Mouse (Mus musculus) CH12.LX (cell line): ENCODE measurements around the gene Apbb1ip. TPM values are rescaled to one million over a fixed set of nuclear protein-coding genes. Genes with fewer than 3 reads are reported as not detected.

Source experiments
- DNase-seq: peaks from one replicate; pipeline ENCODE4 v3.0.0-alpha.2; 2013; ENCODE audit errors: extremely low read depth
- H3K27ac ChIP-seq: 2 replicates; pipeline ENCODE4 v1.5.1; 2012; ENCODE audit warnings: low read depth, mild to moderate bottlenecking, control low read depth, moderate library complexity; ENCODE audit not compliant: insufficient read depth
- H3K27me3 ChIP-seq: replicated peaks from 2 replicates; pipeline ENCODE3; 2012; ENCODE audit warnings: inconsistent platforms
- H3K36me3 ChIP-seq, 2 experiments: replicated peaks in 1 of 2; 2 replicates each; pipeline versions ENCODE3 to v1.6.1; 2012; ENCODE audit warnings: inconsistent platforms in 1 of 2, low read length in 1 of 2, mild to moderate bottlenecking in 1 of 2, mixed read lengths in 1 of 2, moderate library complexity in 1 of 2; ENCODE audit not compliant: control insufficient read depth in 1 of 2, insufficient read depth in 1 of 2
- H3K4me1 ChIP-seq, 2 experiments: 2 replicates each; pipeline ENCODE4 v1.6.1; 2012; ENCODE audit warnings: inconsistent platforms in 1 of 2, moderate library complexity in 1 of 2; ENCODE audit not compliant: insufficient read depth in 2 of 2, control insufficient read depth in 1 of 2
- H3K4me2 ChIP-seq: 2 replicates; pipeline ENCODE4 v1.6.1; 2012; ENCODE audit warnings: low read depth, mild to moderate bottlenecking, control low read depth; ENCODE audit not compliant: poor library complexity, insufficient read depth, severe bottlenecking
- H3K4me3 ChIP-seq, 3 experiments: fragments of 150-350 bp in 1 of 3; sonication (generic) in 1 of 3; replicated peaks in 1 of 3; 2 replicates each; pipeline versions ENCODE3 to v1.5.1; 2011 to 2012; ENCODE audit warnings: low read depth in 2 of 3, low read length in 2 of 3, mild to moderate bottlenecking in 2 of 3, moderate library complexity in 2 of 3, control low read depth in 1 of 3, improper control_type of control experiment in 1 of 3, inconsistent platforms in 1 of 3, mixed read lengths in 1 of 3; ENCODE audit not compliant: poor library complexity in 1 of 3
- H3K79me2 ChIP-seq: replicated peaks from 2 replicates; pipeline ENCODE4 v1.6.1; 2012; ENCODE audit warnings: mild to moderate bottlenecking, moderate library complexity; ENCODE audit not compliant: control insufficient read depth, poor library complexity, insufficient read depth, severe bottlenecking; ENCODE audit errors: extremely low read depth
- H3K9ac ChIP-seq: 2 replicates; pipeline ENCODE4 v1.6.1; 2012; ENCODE audit warnings: low read depth, mild to moderate bottlenecking, control low read depth, moderate library complexity; ENCODE audit not compliant: insufficient read depth
- H3K9me3 ChIP-seq: replicated peaks from 2 replicates; pipeline ENCODE3; 2012; ENCODE audit warnings: low read length, inconsistent platforms, mixed read lengths
- BHLHE40 ChIP-seq: IDR thresholded peaks from 2 replicates; pipeline ENCODE4 v1.6.1; 2011; ENCODE audit warnings: mild to moderate bottlenecking, low read depth, low read length, improper control_type of control experiment
- CTCF ChIP-seq, 2 experiments: IDR thresholded peaks in 1 of 2; conservative IDR thresholded peaks in 1 of 2; 2 replicates each; pipeline ENCODE4 v1.5.1; 2011 to 2012; ENCODE audit warnings: low read depth in 2 of 2, low read length in 2 of 2, improper control_type of control experiment in 1 of 2, inconsistent platforms in 1 of 2, mild to moderate bottlenecking in 1 of 2, moderate library complexity in 1 of 2
- EP300 ChIP-seq: IDR thresholded peaks from 2 replicates; pipeline ENCODE4 v1.6.1; 2011; ENCODE audit warnings: low read length, improper control_type of control experiment
- ETS1 ChIP-seq: conservative IDR thresholded peaks from 2 replicates; pipeline ENCODE4 v1.6.1; 2012; ENCODE audit warnings: low read depth, mild to moderate bottlenecking, inconsistent platforms, low read length, improper control_type of control experiment, moderate library complexity
- GABPA ChIP-seq: IDR thresholded peaks from 2 replicates; pipeline ENCODE4 v1.6.1; 2012; ENCODE audit warnings: low read depth, low read length, improper control_type of control experiment, inconsistent platforms; ENCODE audit not compliant: insufficient replicate concordance
- HCFC1 ChIP-seq: IDR thresholded peaks from 2 replicates; pipeline ENCODE4 v1.6.1; 2012; ENCODE audit warnings: low read depth, mild to moderate bottlenecking, inconsistent platforms, low read length, improper control_type of control experiment
- IRF4 ChIP-seq: IDR thresholded peaks from 2 replicates; pipeline ENCODE4 v1.6.1; 2014; ENCODE audit warnings: low read depth, mild to moderate bottlenecking, inconsistent platforms, low read length, improper control_type of control experiment
- MAFK ChIP-seq: IDR thresholded peaks from 2 replicates; pipeline ENCODE4 v1.6.1; 2011; ENCODE audit warnings: low read length, improper control_type of control experiment; ENCODE audit not compliant: insufficient replicate concordance
- MAZ ChIP-seq: IDR thresholded peaks from 2 replicates; pipeline ENCODE4 v1.6.1; 2012; ENCODE audit warnings: low read depth, mild to moderate bottlenecking, inconsistent platforms, low read length, improper control_type of control experiment, moderate library complexity
- MXI1 ChIP-seq: IDR thresholded peaks from 2 replicates; pipeline ENCODE4 v1.6.1; 2011; ENCODE audit warnings: mild to moderate bottlenecking, low read depth, low read length, improper control_type of control experiment
- PAX5 ChIP-seq: IDR thresholded peaks from 2 replicates; pipeline ENCODE4 v1.6.1; 2012; ENCODE audit warnings: low read length, inconsistent platforms, mixed read lengths
- RAD21 ChIP-seq: IDR thresholded peaks from 2 replicates; pipeline ENCODE4 v1.6.1; 2011; ENCODE audit warnings: low read depth, mild to moderate bottlenecking, low read length, improper control_type of control experiment, moderate library complexity
- UBTF ChIP-seq: IDR thresholded peaks from 2 replicates; pipeline ENCODE4 v1.6.1; 2012; ENCODE audit warnings: low read depth, mild to moderate bottlenecking, inconsistent platforms, low read length, improper control_type of control experiment, moderate library complexity
- USF2 ChIP-seq: conservative IDR thresholded peaks from 2 replicates; pipeline ENCODE4 v1.6.1; 2011; ENCODE audit warnings: low read depth, low read length, improper control_type of control experiment
- ZC3H11A ChIP-seq: IDR thresholded peaks from 2 replicates; pipeline ENCODE4 v1.6.1; 2012; ENCODE audit warnings: low read depth, mild to moderate bottlenecking, inconsistent platforms, low read length, improper control_type of control experiment
- ZMIZ1 ChIP-seq: IDR thresholded peaks from 2 replicates; pipeline ENCODE4 v1.6.1; 2012; ENCODE audit warnings: low read depth, mild to moderate bottlenecking, inconsistent platforms, low read length, improper control_type of control experiment
- ZNF384 ChIP-seq: IDR thresholded peaks from 2 replicates; pipeline ENCODE4 v1.6.1; 2012; ENCODE audit warnings: low read depth, low read length, improper control_type of control experiment, inconsistent platforms
- dilution Hi-C: fragments of 300-500 bp; cut with MboI; formaldehyde crosslinking; loops from 2 replicates; pipeline ENCODE4 v1.14.3; 2020; ENCODE audit warnings: low sequenced_read_pairs; ENCODE audit not compliant: extremely low pct_unique_long_range_greater_than_20kb, extremely low pct_ligation_motif_present
- in situ Hi-C: fragments of 300-500 bp; cut with MboI; formaldehyde crosslinking; loops from 3 replicates; pipeline ENCODE4 v1.14.3; 2019; ENCODE audit warnings: low sequenced_read_pairs, low pct_ligation_motif_present, low pct_unique_long_range_greater_than_20kb, mixed read lengths
- polyA plus RNA-seq: library from polyadenylated mRNA; unstranded; fragments of >175 nt; gene quantifications from 2 replicates; pipeline ENCODE4 v1.2.1, GENCODE M21; 2012; ENCODE audit warnings: low read depth; ENCODE audit not compliant: insufficient read length
- total RNA-seq, 2 experiments: library from RNA; depleted of rRNA; stranded (reverse); fragments of 300-350 nt in 1 of 2; fragments of >200 nt in 1 of 2; gene quantifications; 2 replicates each; pipeline ENCODE4 v1.2.3; 2012 to 2014

The Apbb1ip gene
- total and polyA plus RNA-seq, 3 experiments: 3.5 to 59.9 (median 4.0) TPM

- peak; percentile 48; the same call in 1 of the 2 replicates for TF ChIP-seq MAZ
- TF ChIP-seq, all 38 proteins: peak for 22
Observed at GRCm38 (mm10) chr2:22895282-22896273, 121.7 kb downstream of the Apbb1ip start, which contains the start of gene Pdss1 (continued).

- Histone ChIP-seq H3K79me2 (peaks cover 3% of the 10 kb centered on the region; the same call in 1 of the 2 replicates), H3K4me2 (no peak overlapping the region), H3K27ac (no peak overlapping the region), H3K27me3 (no peaks in the 10 kb centered on the region), H3K4me3 (no peak overlapping the region), H3K36me3 (peaks cover 42 to 85% of the 10 kb centered on the region in 2 experiments), H3K9me3 (no peaks in the 10 kb centered on the region), H3K9ac (no peak overlapping the region), H3K4me1 (no peaks in the 10 kb centered on the region)
- in situ Hi-C loops: no loop called here
- TF ChIP-seq PAX5: no peak
- no peak for TF ChIP-seq HCFC1
- TF ChIP-seq BHLHE40: no peak
- TF ChIP-seq EP300: no peak
- no peak for TF ChIP-seq UBTF
- TF ChIP-seq ETS1: no peak
- no peak for TF ChIP-seq ZC3H11A
- dilution Hi-C loops: no loop called here
- no peak for DNase-seq
Observed at GRCm38 (mm10) chr2:22903947-22904346, 130.1 kb downstream of the Apbb1ip start.

- Histone ChIP-seq H3K36me3 (peaks cover 28 to 83% of the 10 kb centered on the region in 2 experiments), H3K9me3 (no peaks in the 10 kb centered on the region), H3K4me2 (no peak overlapping the region), H3K4me3 (no peak overlapping the region)
- DNase-seq: no peak
- TF ChIP-seq MXI1 (no peak), PAX5 (no peak), MAFK (no peak), ZNF384 (no peak), IRF4 (no peak), GABPA (no peak), MAZ (no peak), ZMIZ1 (no peak), CTCF (conservative IDR thresholded peaks at IDR 0.05 in 1 of 2, IDR thresholded peaks at IDR 0.05 in 1 of 2; ENCODE audit: low read depth in 2 of 2, low read length in 2 of 2) (no peak), UBTF (no peak), USF2 (no peak), ETS1 (no peak), RAD21 (no peak)
- TF ChIP-seq, all 38 proteins: peak for 0
- Histone ChIP-seq H3K27me3 (no peaks in the 10 kb centered on the region), H3K79me2 (no peaks in the 10 kb centered on the region), H3K27ac (no peak overlapping the region), H3K9ac (no peak overlapping the region), H3K4me1 (peaks cover 0 to 10% of the 10 kb centered on the region in 2 experiments; a peak in 1 of 4 replicates)
- in situ Hi-C loops (no loop called here), dilution Hi-C loops (no loop called here)
Observed at GRCm38 (mm10) chr2:22914421-22914820, 140.5 kb downstream of the Apbb1ip start.
